Mouse (Mus musculus) cerebral cortex, adult 2 months (tissue): Measurements from ENCODE around the gene Nr1h2.

ENCODE experiments used
- WGBS: fragments of 180-500 bp; shearing (Covaris S2); methylation state at CpG from one replicate; pipeline ENCODE4 v1.1.7; 2018; 5-methylcytosine and 5-hydroxymethylcytosine counted together

Gene Nr1h2

DNA sequence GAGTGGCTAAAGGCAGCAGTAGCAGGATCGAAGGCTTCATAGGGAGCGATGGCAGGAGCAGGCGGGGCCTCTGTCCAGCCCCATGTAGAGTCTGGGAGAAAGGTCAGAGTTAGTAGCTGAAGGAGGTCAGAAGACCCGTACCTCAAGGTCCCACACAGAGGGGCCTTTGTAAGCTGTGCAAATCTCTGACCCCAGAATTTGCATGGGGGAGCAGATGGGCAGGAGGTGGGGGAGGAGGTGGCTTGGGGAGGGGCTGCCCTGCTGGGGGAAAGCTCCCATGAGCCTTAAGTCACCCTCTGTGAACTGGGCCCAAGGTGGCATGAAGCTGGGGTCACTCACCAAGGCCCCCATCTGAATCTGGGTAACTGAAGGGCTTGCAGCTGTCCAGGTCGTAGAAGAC is 24.2 kb downstream of the Nr1h2 start:
- WGBS, result 78% methylated on average over 5 of the region's 5 CpGs

DNA sequence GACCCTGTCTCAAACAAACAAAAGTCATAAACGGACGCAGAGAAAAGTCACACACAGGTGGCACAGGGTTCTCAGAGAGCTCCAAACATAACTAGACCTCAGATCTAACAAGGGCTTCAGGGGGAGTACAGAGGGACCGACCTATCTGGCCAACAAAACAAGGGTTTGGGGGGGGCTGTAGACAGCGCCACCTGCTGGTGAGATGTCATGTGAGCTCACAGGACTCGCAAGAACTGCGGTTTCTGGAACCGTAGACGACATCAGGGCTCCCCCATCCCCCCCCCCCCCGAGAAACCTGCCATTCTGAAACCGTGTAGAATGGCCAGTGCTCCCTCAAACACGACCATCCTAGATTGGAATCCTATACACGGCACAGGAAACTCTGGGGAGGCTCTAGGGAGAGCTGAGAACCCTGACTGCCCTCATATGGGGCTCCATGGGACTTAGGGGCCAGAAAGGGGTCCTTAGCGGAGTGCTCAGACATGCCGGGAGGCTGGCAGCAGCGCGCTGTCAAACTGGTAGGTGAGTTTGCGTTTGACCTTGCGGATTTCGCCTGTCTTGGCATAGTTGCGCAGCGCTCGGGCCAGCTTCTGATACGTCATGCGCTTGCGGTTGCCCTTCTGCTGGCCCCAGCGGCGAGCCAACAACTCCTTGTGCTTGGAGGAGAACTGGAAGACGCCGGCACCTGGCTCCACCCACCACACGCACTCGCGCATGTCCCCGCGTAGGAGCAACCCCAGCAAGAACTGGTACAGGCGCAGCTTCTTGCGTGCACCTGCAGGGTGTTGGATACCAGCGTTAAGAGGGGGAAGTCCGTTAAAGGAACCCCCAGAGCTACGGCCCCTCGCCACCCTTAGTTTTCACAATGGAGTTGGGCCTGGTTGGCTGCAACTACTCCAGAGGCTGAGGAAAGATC is 26.0 kb downstream of the Nr1h2 start:
- WGBS, result 7% methylated on average over 40 of the region's 40 CpGs

DNA sequence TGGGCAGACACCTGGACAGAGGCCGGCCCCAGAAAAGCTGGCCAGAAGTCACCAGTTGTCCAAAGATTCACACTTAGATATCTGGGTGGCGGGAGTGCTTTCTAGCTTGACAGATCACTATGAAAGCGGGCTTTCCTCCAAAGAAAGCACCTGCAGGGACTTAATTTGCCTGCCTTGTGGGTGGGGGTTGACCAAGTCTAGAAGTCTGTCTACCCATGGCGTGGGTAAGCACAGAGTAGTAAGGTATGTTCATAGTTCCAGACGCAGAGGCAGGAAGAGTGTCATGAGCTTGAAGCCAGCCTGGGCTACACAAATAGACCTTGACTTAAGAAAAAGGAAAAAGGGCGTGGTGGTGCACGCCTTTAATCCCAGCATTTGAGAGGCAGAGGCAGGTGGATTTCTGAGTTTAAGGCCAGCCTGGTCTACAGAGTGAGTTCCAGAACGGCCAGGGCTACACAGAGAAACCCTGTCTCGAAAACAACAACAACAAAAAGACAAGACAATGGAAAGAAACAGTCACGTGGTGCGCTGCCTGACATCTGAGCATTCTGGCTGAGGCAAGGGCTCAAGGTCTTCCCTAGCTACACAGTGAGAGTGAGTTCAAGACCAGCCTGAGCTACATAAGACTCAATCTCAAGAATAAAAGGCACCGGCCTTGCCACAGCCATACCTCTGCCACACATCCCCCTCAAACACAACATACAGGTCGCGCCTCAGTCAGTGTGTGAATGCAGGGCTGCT is 27.2 kb downstream of the Nr1h2 start:
- 94% methylated on average over 14 of the region's 14 CpGs for WGBS

DNA sequence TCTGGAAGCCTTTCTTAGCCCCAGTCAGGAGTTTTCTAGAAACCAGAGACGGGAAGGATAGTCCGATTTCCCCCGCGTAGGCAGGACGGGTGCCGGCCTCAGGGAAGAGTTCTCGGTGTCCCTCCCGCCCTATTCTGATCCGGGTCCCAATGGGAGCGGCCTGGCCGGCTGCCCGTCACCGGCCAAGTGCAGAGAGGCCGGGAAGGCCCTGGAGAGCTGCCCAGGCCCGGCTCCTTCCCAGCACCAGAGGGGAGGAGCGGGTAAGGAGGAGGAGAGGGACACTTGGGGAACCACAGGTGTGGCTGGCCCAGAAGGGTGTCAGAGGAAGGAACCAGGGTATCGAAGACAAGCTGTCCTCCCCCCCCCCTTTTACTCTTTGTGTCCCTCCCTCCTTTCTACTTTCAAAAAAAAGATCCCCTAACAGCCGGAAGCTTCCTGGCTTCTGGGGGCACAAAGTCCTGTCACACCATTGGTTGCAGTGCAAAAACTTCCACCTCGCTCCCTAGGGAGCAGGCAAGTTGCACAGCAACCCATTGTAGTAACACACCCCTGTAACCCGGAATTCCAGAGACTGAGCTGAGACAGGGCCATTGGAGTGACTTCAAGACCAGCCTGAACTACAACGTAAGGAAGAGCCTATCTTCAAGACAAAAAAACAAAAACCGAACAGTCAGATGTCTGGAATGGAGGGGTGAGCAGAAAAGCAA is 28.5 kb downstream of the Nr1h2 start:
- WGBS, result 19% methylated on average over 22 of the region's 22 CpGs

DNA sequence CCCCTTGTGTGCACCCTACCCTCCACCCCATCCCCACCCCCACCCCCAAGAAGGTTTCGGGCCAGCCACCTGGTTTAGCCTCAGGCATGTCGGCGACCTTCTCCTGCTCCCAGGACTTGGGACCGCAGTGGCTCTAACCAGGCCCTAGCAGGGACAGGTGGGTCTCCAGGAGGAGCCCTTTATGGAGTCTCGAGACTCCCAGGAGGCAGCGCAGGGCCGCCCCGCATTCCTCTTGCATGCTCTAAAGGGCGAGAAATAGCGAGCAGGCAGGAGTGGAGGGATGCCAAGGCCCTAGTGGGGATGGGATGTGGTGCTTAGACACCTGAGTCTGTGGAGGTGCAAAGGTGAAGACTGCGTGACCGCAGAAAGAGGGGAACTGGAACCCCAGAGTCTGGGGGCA is 29.2 kb downstream of the Nr1h2 start, which contains the start of gene Mybpc2:
Mybpc2 (minus strand) TSS at position 155 of the 400 bp plus-strand sequence.
- WGBS, result 51% methylated on average over 12 of the region's 12 CpGs

DNA sequence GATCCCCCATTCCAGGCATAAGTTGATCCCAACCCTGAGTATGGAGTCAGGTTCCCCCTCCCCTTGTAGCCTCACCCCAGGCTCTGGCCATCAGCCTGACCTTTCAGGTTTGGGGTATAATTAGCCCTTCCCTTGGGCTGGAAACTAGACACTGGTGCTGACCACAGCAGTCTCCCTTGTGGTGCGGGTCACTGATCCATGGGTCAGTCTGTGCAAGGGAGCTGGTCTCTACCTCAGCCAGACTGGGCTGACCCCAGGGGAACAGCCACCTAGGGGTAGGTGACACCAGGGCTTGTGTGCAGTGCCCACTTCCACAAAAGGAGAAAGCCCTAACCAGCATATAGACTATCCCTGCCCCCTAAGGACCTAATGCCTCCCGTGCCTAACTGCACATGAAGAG is 30.7 kb downstream of the Nr1h2 start:
- 88% methylated on average over 2 of the region's 2 CpGs for WGBS

DNA sequence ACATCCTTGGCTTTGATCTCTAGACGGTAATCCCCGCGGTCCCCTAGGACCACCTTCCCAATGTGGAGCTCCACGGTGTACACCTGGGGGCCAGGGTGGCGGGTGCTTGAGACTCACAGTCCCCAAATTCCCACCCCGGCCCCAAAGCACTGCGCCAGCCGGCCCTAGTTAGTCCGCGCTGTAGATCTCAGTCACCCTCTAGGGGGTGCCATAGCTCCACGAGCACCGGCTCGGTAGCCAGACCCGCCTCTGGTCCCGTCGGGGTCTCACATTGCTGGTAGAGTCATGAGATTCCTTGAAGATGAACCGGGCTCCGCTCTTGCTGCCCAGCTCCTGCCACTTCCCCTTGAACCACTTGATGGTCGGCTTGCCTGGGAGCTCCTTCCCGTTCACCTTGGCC is 32.0 kb downstream of the Nr1h2 start:
- 10% methylated on average over 20 of the region's 20 CpGs for WGBS

DNA sequence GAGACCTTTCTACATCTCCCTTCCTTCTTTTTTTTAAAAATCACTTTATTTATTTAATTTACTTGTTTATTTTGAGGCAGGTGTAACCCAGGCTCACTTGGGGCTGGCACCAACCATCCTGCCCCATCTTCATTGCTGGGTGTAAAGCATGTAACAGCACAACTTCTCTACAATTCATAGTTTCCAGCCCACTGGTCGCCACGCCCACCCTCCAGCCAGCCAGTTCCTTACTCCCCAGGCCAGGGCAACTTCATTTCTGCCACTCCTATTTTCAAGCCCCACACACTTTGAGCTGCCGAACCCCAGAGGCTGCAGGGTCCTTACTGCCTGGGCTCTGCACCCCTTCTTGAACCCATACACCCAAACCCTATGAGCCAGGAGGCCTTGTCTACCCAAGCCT is 32.8 kb downstream of the Nr1h2 start:
- WGBS, result 82% methylated on average over 3 of the region's 3 CpGs

DNA sequence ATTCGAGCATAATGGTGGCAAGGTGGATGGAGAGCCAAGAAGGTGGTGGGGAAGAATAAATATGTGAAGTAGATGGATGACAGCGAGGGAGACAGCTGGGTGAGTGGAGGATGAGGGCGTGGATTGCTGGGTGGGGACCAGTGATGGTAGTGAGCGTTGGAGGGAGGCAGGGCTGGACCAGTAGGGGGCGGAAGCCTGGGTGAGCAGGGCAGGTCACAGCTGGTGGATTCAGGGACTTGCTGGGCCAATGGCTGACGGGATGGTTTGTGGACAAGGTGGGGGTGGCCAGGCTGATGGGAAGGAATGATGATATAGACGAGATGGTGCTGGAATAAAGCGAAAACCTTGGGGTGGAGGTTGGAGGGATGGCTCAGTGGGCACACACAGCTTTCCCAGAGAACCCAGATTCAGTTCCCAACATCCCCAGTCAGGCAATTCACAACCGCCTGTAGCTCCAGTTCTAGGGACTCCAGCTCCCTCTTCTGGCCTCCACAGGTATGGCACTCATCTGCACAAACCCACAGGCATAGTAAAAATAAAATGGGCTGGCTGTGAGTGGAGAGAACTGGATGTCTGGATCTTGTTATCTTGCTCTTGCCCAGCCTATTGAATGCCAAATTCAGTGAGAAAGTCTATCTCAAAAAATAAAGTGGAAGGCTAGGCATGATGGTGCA is 34.4 kb downstream of the Nr1h2 start:
- WGBS, result 72% methylated on average over 9 of the region's 9 CpGs

DNA sequence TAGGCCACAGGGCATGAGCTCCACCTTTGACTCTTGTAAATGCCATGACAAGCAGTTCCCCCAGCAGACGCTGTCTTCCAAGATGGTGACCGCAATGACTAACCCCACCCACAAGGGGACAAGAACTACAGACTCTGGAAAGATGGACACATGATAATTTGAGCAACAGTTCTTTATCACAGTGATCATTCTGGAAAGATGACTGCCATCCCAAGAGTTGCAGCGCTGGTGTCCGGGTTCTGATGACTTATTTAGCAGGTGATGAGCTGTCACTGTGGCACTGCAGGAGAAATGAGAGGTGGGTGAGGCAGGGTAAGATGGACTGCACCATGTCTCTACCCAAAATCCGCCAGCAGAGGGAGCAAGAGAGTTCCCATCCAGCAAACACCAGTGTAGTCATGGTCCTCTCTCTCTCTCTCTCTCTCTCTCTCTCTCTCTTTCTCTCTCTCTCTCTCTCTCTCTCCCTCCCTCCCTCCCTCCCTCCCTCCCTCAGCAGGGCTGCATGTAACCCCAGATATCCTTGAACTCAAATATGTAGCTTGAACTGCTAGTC is 52.1 kb downstream of the Nr1h2 start:
- 31% methylated on average over 5 of the region's 5 CpGs for WGBS

DNA sequence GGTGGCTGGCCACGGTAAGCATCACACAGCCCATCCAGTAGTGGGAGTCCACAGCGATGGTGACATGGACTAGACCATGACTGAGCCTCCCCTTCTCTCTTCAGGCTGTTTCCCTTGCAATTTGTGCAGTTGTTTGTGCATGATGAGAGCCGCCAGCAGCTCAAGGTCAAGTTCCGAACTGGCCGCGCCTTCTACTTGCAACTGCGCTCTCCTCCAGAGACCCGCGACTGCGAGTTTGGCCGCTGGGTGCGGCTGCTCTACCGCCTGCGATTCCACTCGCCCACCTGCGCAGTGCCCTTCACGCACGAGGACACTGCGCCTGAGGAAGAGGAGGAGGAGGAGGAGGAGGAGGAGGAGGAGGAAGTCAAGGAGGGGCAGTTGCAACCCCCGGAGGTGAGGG is 53.7 kb downstream of the Nr1h2 start:
- 62% methylated on average over 20 of the region's 20 CpGs for WGBS
